Mouse (Mus musculus): ENCODE measurements around the gene Tmprss13. TPM values are rescaled to one million over a fixed set of nuclear protein-coding genes. Genes with fewer than 3 reads are reported as not detected.

The Tmprss13 gene
- polyA plus RNA-seq, 1 experiment from 2014 or later: not detected

DNA sequence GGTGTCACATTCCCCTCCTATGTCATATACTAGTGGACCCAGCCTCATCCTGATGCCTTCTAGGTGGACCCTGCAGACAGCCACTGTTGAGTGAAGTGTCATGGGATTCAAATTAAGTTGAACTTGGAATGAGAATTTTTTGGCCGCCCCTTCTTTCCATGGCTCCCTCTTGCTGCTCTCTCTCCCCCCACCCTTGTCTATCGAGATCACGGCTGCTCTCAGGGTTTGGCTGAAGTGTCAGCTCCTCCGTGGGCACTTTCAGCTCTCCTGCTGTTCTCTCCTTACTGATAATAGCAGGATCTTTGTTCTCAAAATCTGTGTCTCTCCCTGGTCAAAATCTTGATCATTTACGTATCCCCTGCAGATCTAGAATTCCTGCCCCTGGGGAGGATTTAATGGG, 63.9 kb downstream of the Tmprss13 start:
- no peaks in the 10 kb centered on the region for H3K9me3 ChIP-seq (replicated peaks; ENCODE audit: control insufficient read depth, low read length)
- H3K4me1 ChIP-seq (ENCODE audit: control insufficient read depth, low read depth, low read length): no peaks in the 10 kb centered on the region
- H3K27ac ChIP-seq (ENCODE audit: low read length): no peak overlapping the region
- no peak overlapping the region for H3K4me2 ChIP-seq (ENCODE audit: low read depth, low read length)
- H3K4me3 ChIP-seq (ENCODE audit: low read depth, low read length): no peak overlapping the region
- no peaks in the 10 kb centered on the region for H3K27me3 ChIP-seq (ENCODE audit: control insufficient read depth, insufficient read depth, low read depth, low read length)
- no peak for ATAC-seq (ENCODE audit: low read depth)
- whole genome bisulfite sequencing (ENCODE audit: insufficient replicate concordance): 66% methylated on average over 5 of the region's 5 CpGs
- H3K36me3 ChIP-seq (ENCODE audit: control insufficient read depth, insufficient read depth): no peaks in the 10 kb centered on the region
- H3K9ac ChIP-seq (ENCODE audit: low read depth, low read length): no peak overlapping the region

DNA sequence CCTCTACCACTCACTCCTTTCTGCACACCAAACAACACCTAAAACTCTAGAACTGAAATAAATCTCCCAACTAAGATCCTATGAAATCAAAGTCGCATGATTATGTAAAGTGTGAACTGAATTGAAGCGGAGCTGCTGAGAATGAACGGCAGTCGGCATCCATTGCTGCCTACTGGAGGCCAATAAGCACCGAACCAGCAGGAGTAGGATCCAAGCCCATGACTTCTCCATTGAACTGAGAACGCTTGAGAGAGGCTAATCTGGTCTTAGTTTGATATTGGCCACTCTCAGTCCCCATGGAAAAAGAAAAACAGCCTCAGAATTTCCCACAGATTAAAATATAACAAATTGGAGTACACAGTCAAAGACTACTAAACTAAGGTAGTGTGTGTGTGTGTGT, 65.0 kb downstream of the Tmprss13 start:
- no peak for ATAC-seq (ENCODE audit: low read depth)
- Histone ChIP-seq H3K4me2 (ENCODE audit: low read depth, low read length) (no peak overlapping the region), H3K9ac (ENCODE audit: low read depth, low read length) (no peak overlapping the region), H3K9me3 (replicated peaks; ENCODE audit: control insufficient read depth, low read length) (no peaks in the 10 kb centered on the region), H3K27me3 (ENCODE audit: control insufficient read depth, insufficient read depth, low read depth, low read length) (no peaks in the 10 kb centered on the region), H3K4me1 (ENCODE audit: control insufficient read depth, low read depth, low read length) (no peaks in the 10 kb centered on the region), H3K36me3 (ENCODE audit: control insufficient read depth, insufficient read depth) (no peaks in the 10 kb centered on the region), H3K4me3 (ENCODE audit: low read depth, low read length) (no peak overlapping the region), H3K27ac (ENCODE audit: low read length) (no peak overlapping the region)
- 70% methylated on average over 6 of the region's 6 CpGs for WGBS (ENCODE audit: insufficient replicate concordance)

DNA sequence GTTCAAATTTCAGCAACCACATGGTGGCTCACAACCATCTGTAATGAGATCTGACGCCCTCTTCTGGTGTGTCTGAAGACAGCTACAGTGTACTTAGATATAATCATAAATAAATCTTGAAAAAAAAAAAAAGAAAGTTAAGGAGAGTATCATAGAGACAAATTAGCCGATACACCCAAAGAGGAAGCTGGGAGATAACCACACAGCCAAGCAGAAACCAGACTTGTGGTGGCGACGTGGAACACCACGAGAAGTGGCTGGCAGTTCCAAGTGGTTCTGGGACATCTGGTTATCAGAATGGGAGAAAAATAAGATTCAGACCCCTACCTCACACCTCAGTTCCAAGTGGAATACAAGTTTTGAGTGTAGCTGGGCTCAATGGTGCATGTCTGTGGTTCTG, 67.8 kb downstream of the Tmprss13 start:
- H3K9me3 ChIP-seq (replicated peaks; ENCODE audit: control insufficient read depth, low read length): no peaks in the 10 kb centered on the region
- H3K9ac ChIP-seq (ENCODE audit: low read depth, low read length): no peak overlapping the region
- no peak overlapping the region for H3K4me3 ChIP-seq (ENCODE audit: low read depth, low read length)
- no peaks in the 10 kb centered on the region for H3K27me3 ChIP-seq (ENCODE audit: control insufficient read depth, insufficient read depth, low read depth, low read length)
- no peak for ATAC-seq (ENCODE audit: low read depth)
- H3K36me3 ChIP-seq (ENCODE audit: control insufficient read depth, insufficient read depth): no peaks in the 10 kb centered on the region
- no peak overlapping the region for H3K27ac ChIP-seq (ENCODE audit: low read length)
- 21% methylated on average over 5 of the region's 5 CpGs for WGBS (ENCODE audit: insufficient replicate concordance)
- no peaks in the 10 kb centered on the region for H3K4me1 ChIP-seq (ENCODE audit: control insufficient read depth, low read depth, low read length)
- no peak overlapping the region for H3K4me2 ChIP-seq (ENCODE audit: low read depth, low read length)

DNA sequence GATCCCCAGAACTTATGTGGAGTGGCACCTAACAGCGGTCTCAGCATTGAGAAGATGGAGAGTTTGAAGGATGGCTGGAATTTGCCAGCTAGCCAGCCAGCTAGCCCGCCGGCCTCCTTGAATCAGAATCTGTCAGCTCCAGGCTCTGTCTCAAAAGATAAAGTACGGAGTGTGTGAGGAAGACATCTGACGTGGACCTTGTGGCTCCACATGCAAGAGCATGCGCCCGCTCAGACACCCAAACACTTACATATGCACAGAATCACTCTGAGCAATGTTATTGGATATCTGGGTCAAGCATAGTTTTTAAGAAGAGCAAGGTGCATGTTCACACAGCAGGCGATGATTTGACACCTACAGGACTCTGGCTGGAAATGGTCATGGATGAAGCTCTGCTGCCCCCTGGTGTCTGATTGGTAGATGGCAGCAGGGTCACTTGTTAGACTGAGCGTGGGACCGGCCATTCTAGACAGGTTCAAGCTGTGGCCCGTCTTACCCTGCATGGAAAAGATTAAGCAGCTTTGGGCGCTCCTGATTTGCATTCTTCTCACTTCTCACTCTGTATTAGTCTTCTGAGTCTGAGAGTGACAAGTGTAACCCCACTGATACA, 69.6 kb downstream of the Tmprss13 start:
- H3K4me3 ChIP-seq (ENCODE audit: low read depth, low read length): no peak overlapping the region
- H3K4me1 ChIP-seq (ENCODE audit: control insufficient read depth, low read depth, low read length): no peaks in the 10 kb centered on the region
- no peak overlapping the region for H3K9ac ChIP-seq (ENCODE audit: low read depth, low read length)
- no peak for ATAC-seq (ENCODE audit: low read depth)
- no peak overlapping the region for H3K4me2 ChIP-seq (ENCODE audit: low read depth, low read length)
- WGBS (ENCODE audit: insufficient replicate concordance): 32% methylated on average over 12 of the region's 12 CpGs
- H3K9me3 ChIP-seq (replicated peaks; ENCODE audit: control insufficient read depth, low read length): no peaks in the 10 kb centered on the region
- no peak overlapping the region for H3K27ac ChIP-seq (ENCODE audit: low read length)
- H3K27me3 ChIP-seq (ENCODE audit: control insufficient read depth, insufficient read depth, low read depth, low read length): no peaks in the 10 kb centered on the region
- H3K36me3 ChIP-seq (ENCODE audit: control insufficient read depth, insufficient read depth): no peaks in the 10 kb centered on the region

DNA sequence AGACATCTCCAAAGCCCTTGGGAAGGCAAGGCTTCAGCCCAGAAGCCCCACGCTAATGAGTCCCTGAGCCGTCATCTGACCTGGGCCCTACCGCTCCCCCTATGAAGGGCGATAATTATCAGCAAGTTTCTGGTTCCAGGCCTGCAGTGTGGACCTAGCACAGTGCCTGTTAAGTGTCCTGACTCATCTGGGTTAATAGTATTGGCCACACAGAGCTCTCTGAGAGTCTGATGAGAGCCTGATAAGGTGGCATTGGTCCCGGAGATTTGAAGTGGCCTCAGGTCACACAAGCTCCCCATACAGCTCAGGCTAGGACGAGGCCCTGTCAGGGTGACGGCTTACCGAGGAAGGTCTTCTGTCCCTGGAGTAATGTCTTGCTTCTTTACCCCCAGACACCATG, 70.7 kb downstream of the Tmprss13 start:
- WGBS (ENCODE audit: insufficient replicate concordance): 69% methylated on average over 8 of the region's 8 CpGs
- H3K4me1 ChIP-seq (ENCODE audit: control insufficient read depth, low read depth, low read length): no peaks in the 10 kb centered on the region
- no peak overlapping the region for H3K4me2 ChIP-seq (ENCODE audit: low read depth, low read length)
- H3K36me3 ChIP-seq (ENCODE audit: control insufficient read depth, insufficient read depth): no peaks in the 10 kb centered on the region
- H3K27me3 ChIP-seq (ENCODE audit: control insufficient read depth, insufficient read depth, low read depth, low read length): no peaks in the 10 kb centered on the region
- H3K9ac ChIP-seq (ENCODE audit: low read depth, low read length): no peak overlapping the region
- no peak for ATAC-seq (ENCODE audit: low read depth)
- H3K9me3 ChIP-seq (replicated peaks; ENCODE audit: control insufficient read depth, low read length): no peaks in the 10 kb centered on the region
- H3K4me3 ChIP-seq (ENCODE audit: low read depth, low read length): no peak overlapping the region
- no peak overlapping the region for H3K27ac ChIP-seq (ENCODE audit: low read length)

DNA sequence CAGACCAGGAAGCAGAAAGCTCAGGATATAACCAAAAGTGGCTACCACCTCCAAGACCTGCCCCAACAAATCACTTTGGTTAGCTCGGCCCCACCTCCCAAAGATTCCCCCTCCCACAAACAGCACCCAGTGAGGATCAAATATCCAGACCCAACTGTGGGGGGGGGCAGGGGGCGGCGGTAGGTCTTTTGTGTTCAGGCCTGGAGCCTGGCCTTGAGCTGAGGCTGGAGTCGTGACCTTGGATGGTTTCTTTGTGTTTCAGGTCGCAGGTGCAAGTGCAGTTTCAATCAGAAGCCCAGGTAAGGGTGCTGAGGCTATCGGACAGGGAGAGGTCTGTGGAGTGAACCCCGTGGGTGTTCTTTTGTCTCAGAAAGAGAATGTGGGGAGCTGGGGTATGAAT, 72.4 kb downstream of the Tmprss13 start:
- Histone ChIP-seq H3K4me2 (ENCODE audit: low read depth, low read length) (no peak overlapping the region), H3K27me3 (ENCODE audit: control insufficient read depth, insufficient read depth, low read depth, low read length) (no peaks in the 10 kb centered on the region), H3K9ac (ENCODE audit: low read depth, low read length) (no peak overlapping the region), H3K36me3 (ENCODE audit: control insufficient read depth, insufficient read depth) (no peaks in the 10 kb centered on the region), H3K4me1 (ENCODE audit: control insufficient read depth, low read depth, low read length) (no peaks in the 10 kb centered on the region), H3K27ac (ENCODE audit: low read length) (no peak overlapping the region), H3K9me3 (replicated peaks; ENCODE audit: control insufficient read depth, low read length) (no peaks in the 10 kb centered on the region), H3K4me3 (ENCODE audit: low read depth, low read length) (no peak overlapping the region)
- 50% methylated on average over 7 of the region's 7 CpGs for WGBS (ENCODE audit: insufficient replicate concordance)
- ATAC-seq (ENCODE audit: low read depth): no peak

DNA sequence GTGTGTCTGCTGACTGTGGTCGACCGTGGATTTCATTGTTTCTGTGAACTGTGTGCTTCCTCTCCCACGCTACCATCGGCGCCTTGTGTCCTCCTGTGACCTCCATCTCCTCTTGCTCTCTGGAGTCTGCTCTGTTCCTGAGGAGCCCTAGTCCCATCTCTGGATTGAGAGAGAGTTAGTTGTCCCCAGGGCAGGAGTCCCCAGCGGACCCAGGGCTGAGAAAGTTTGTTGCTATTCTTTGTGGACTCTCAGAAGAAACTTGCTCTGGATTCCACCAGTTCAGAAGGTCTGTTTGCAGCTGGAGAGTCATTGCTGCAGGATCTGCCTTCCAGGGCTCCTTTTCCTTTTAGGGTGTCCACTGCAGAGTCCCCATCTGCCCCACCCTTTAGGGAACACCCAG, 76.3 kb downstream of the Tmprss13 start:
- no peaks in the 10 kb centered on the region for H3K36me3 ChIP-seq (ENCODE audit: control insufficient read depth, insufficient read depth)
- no peak overlapping the region for H3K4me2 ChIP-seq (ENCODE audit: low read depth, low read length)
- no peaks in the 10 kb centered on the region for H3K9me3 ChIP-seq (replicated peaks; ENCODE audit: control insufficient read depth, low read length)
- H3K4me1 ChIP-seq (ENCODE audit: control insufficient read depth, low read depth, low read length): no peaks in the 10 kb centered on the region
- no peak overlapping the region for H3K27ac ChIP-seq (ENCODE audit: low read length)
- H3K4me3 ChIP-seq (ENCODE audit: low read depth, low read length): no peak overlapping the region
- no peak for ATAC-seq (ENCODE audit: low read depth)
- WGBS (ENCODE audit: insufficient replicate concordance): 68% methylated on average over 6 of the region's 6 CpGs
- H3K9ac ChIP-seq (ENCODE audit: low read depth, low read length): no peak overlapping the region
- no peaks in the 10 kb centered on the region for H3K27me3 ChIP-seq (ENCODE audit: control insufficient read depth, insufficient read depth, low read depth, low read length)

DNA sequence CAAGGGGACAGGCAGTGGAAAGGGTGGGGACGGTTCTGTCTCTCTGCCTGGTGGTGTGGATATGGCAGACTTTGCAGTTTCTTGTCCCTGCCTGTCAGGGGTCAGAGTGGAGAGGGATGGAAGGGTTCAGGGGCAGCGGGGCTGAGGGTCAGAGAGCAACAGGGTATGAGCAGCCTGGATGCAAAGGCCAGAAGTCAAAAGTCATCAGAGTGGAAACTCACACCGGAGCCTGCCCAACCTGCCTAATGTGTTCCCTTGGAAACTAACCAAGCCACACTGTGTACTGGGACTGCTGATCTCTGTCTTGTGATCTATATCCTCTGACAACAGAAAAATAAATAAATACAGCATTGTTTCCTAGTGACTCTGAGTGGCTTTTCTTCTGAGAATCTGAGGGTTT, 76.9 kb downstream of the Tmprss13 start:
- Histone ChIP-seq H3K4me2 (ENCODE audit: low read depth, low read length) (no peak overlapping the region), H3K27ac (ENCODE audit: low read length) (no peak overlapping the region), H3K4me3 (ENCODE audit: low read depth, low read length) (no peak overlapping the region), H3K9me3 (replicated peaks; ENCODE audit: control insufficient read depth, low read length) (no peaks in the 10 kb centered on the region), H3K9ac (ENCODE audit: low read depth, low read length) (no peak overlapping the region), H3K36me3 (ENCODE audit: control insufficient read depth, insufficient read depth) (no peaks in the 10 kb centered on the region), H3K27me3 (ENCODE audit: control insufficient read depth, insufficient read depth, low read depth, low read length) (no peaks in the 10 kb centered on the region), H3K4me1 (ENCODE audit: control insufficient read depth, low read depth, low read length) (no peaks in the 10 kb centered on the region)
- 46% methylated on average over 3 of the region's 3 CpGs for WGBS (ENCODE audit: insufficient replicate concordance)
- ATAC-seq (ENCODE audit: low read depth): no peak

Measured in liver, embryonic 16.5 days (tissue).